Mouse (Mus musculus): ENCODE results near the gene Smap2.

DNA sequence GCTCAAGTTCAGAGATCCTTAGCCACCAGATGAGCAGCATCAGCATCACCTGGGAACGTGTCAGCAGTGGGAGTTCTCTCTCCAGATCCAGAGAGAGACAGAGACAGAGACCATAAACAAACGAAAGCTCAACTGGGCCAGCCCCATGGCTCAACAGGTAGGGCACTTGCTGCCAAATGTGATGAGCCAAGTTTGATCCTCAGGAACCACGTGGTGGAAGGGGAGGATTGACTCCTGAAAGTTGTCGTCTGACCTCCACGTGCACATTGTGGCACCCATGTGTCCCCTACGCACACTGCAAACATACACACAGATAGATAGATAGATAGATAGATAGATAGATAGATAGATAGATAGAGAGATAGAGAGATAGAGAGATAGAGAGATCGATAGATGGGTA lies 6.4 kb upstream of the Smap2 start:
- TF ChIP-seq MAFK (IDR thresholded peaks at IDR 0.05; ENCODE audit: insufficient read depth, low read depth, low read length) (no peak), ZNF384 (IDR thresholded peaks at IDR 0.05; ENCODE audit: low read depth, low read length) (no peak), ZC3H11A (IDR thresholded peaks at IDR 0.05; ENCODE audit: borderline replicate concordance, low read depth, low read length) (no peak)
